Mouse (Mus musculus): ENCODE results near the gene Cisd1. TPM values are rescaled to one million over a fixed set of nuclear protein-coding genes. Genes with fewer than 3 reads are reported as not detected.

The Cisd1 gene
- polyA plus RNA-seq, 1 experiment from 2014 or later, result 279 TPM

- no peak overlapping the region for H3K4me3 ChIP-seq (ENCODE audit: low read depth, low read length)
- WGBS, result 95% methylated on average over 6 of the region's 6 CpGs
- H3K9ac ChIP-seq (ENCODE audit: low read length), result no peak overlapping the region
- H3K9me3 ChIP-seq (replicated peaks; ENCODE audit: control insufficient read depth, low read length), result no peaks in the 10 kb centered on the region
- ATAC-seq (no peak), DNase-seq (ENCODE audit: low spot score) (no peak)
- peaks cover 33% of the 10 kb centered on the region for H3K36me3 ChIP-seq (ENCODE audit: control insufficient read depth, insufficient read depth, low read length)
- H3K4me2 ChIP-seq (ENCODE audit: low read length), result no peak overlapping the region
- H3K27me3 ChIP-seq (replicated peaks; ENCODE audit: control insufficient read depth, insufficient read depth, low read length), result no peaks in the 10 kb centered on the region
- no peaks in the 10 kb centered on the region for H3K4me1 ChIP-seq (ENCODE audit: control insufficient read depth, insufficient read depth, low read length)
- H3K27ac ChIP-seq (ENCODE audit: low read depth, low read length), result no peak overlapping the region
Measured at GRCm38 (mm10) chr10:71376014-71376413, 31.3 kb upstream of the Cisd1 start.

GRCm38 (mm10) chr10:71373706-71374105, 29.0 kb upstream of the Cisd1 start:
- H3K36me3 ChIP-seq (ENCODE audit: control insufficient read depth, insufficient read depth, low read length), result peaks cover 31% of the 10 kb centered on the region
- no peaks in the 10 kb centered on the region for H3K27me3 ChIP-seq (replicated peaks; ENCODE audit: control insufficient read depth, insufficient read depth, low read length)
- H3K4me3 ChIP-seq (ENCODE audit: low read depth, low read length), result no peak overlapping the region
- H3K27ac ChIP-seq (ENCODE audit: low read depth, low read length), result no peak overlapping the region
- 94% methylated on average over 11 of the region's 11 CpGs for WGBS
- ATAC-seq (no peak), DNase-seq (ENCODE audit: low spot score) (no peak)
- H3K9me3 ChIP-seq (replicated peaks; ENCODE audit: control insufficient read depth, low read length), result no peaks in the 10 kb centered on the region
- H3K4me2 ChIP-seq (ENCODE audit: low read length), result no peak overlapping the region
- no peaks in the 10 kb centered on the region for H3K4me1 ChIP-seq (ENCODE audit: control insufficient read depth, insufficient read depth, low read length)
- no peak overlapping the region for H3K9ac ChIP-seq (ENCODE audit: low read length)

- H3K4me2 ChIP-seq (ENCODE audit: low read length), result no peak overlapping the region
- H3K4me3 ChIP-seq (ENCODE audit: low read depth, low read length), result no peak overlapping the region
- H3K27ac ChIP-seq (ENCODE audit: low read depth, low read length), result no peak overlapping the region
- H3K27me3 ChIP-seq (replicated peaks; ENCODE audit: control insufficient read depth, insufficient read depth, low read length), result no peaks in the 10 kb centered on the region
- H3K4me1 ChIP-seq (ENCODE audit: control insufficient read depth, insufficient read depth, low read length), result no peaks in the 10 kb centered on the region
- H3K9me3 ChIP-seq (replicated peaks; ENCODE audit: control insufficient read depth, low read length), result no peaks in the 10 kb centered on the region
- H3K36me3 ChIP-seq (ENCODE audit: control insufficient read depth, insufficient read depth, low read length), result peaks cover 27% of the 10 kb centered on the region
- no peak overlapping the region for H3K9ac ChIP-seq (ENCODE audit: low read length)
- WGBS, result 91% methylated on average over 6 of the region's 6 CpGs
- DNase-seq (ENCODE audit: low spot score) (no peak), ATAC-seq (no peak)
Measured at GRCm38 (mm10) chr10:71371881-71372280, 27.1 kb upstream of the Cisd1 start.

- DNase-seq (ENCODE audit: low spot score) (no peak), ATAC-seq (no peak)
- no peaks in the 10 kb centered on the region for H3K9me3 ChIP-seq (replicated peaks; ENCODE audit: control insufficient read depth, low read length)
- no peak overlapping the region for H3K27ac ChIP-seq (ENCODE audit: low read depth, low read length)
- WGBS, result 95% methylated on average over 3 of the region's 3 CpGs
- H3K36me3 ChIP-seq (ENCODE audit: control insufficient read depth, insufficient read depth, low read length), result peaks cover 29% of the 10 kb centered on the region
- H3K4me3 ChIP-seq (ENCODE audit: low read depth, low read length), result no peak overlapping the region
- no peak overlapping the region for H3K4me2 ChIP-seq (ENCODE audit: low read length)
- no peaks in the 10 kb centered on the region for H3K27me3 ChIP-seq (replicated peaks; ENCODE audit: control insufficient read depth, insufficient read depth, low read length)
- H3K9ac ChIP-seq (ENCODE audit: low read length), result no peak overlapping the region
- H3K4me1 ChIP-seq (ENCODE audit: control insufficient read depth, insufficient read depth, low read length), result no peaks in the 10 kb centered on the region
Measured at GRCm38 (mm10) chr10:71369466-71369865, 24.7 kb upstream of the Cisd1 start.

- no peak for ATAC-seq
Measured at GRCm38 (mm10) chr10:71368128-71368940, 23.6 kb upstream of the Cisd1 start.

GRCm38 (mm10) chr10:71363858-71364257, 19.1 kb upstream of the Cisd1 start:
- Histone ChIP-seq H3K4me1 (ENCODE audit: control insufficient read depth, insufficient read depth, low read length) (no peaks in the 10 kb centered on the region; the same call in 1 of the 2 replicates), H3K9me3 (replicated peaks; ENCODE audit: control insufficient read depth, low read length) (no peaks in the 10 kb centered on the region), H3K36me3 (ENCODE audit: control insufficient read depth, insufficient read depth, low read length) (peaks cover 20% of the 10 kb centered on the region), H3K27ac (ENCODE audit: low read depth, low read length) (no peak overlapping the region), H3K4me2 (ENCODE audit: low read length) (no peak overlapping the region), H3K27me3 (replicated peaks; ENCODE audit: control insufficient read depth, insufficient read depth, low read length) (no peaks in the 10 kb centered on the region), H3K9ac (ENCODE audit: low read length) (no peak overlapping the region), H3K4me3 (ENCODE audit: low read depth, low read length) (no peak overlapping the region)
- no peak for ATAC-seq
- 84% methylated on average over 10 of the region's 10 CpGs for WGBS
- DNase-seq (ENCODE audit: low spot score), result no peak

More at GRCm38 (mm10) chr10:71368128-71368940, 23.6 kb upstream of the Cisd1 start:
- WGBS, result 92% methylated on average over 16 of the region's 16 CpGs
- Histone ChIP-seq H3K27me3 (replicated peaks; ENCODE audit: control insufficient read depth, insufficient read depth, low read length) (no peaks in the 10 kb centered on the region), H3K4me3 (ENCODE audit: low read depth, low read length) (no peak overlapping the region), H3K36me3 (ENCODE audit: control insufficient read depth, insufficient read depth, low read length) (peaks cover 27% of the 10 kb centered on the region), H3K27ac (ENCODE audit: low read depth, low read length) (no peak overlapping the region), H3K4me1 (ENCODE audit: control insufficient read depth, insufficient read depth, low read length) (no peaks in the 10 kb centered on the region), H3K9ac (ENCODE audit: low read length) (no peak overlapping the region), H3K4me2 (ENCODE audit: low read length) (no peak overlapping the region), H3K9me3 (replicated peaks; ENCODE audit: control insufficient read depth, low read length) (no peaks in the 10 kb centered on the region)
- DNase-seq (ENCODE audit: low spot score), result no peak

GRCm38 (mm10) chr10:71363440-71363839, 18.7 kb upstream of the Cisd1 start:
- 83% methylated on average over 8 of the region's 8 CpGs for WGBS
- Histone ChIP-seq H3K4me3 (ENCODE audit: low read depth, low read length) (no peak overlapping the region), H3K9ac (ENCODE audit: low read length) (no peak overlapping the region), H3K4me2 (ENCODE audit: low read length) (no peak overlapping the region), H3K4me1 (ENCODE audit: control insufficient read depth, insufficient read depth, low read length) (no peaks in the 10 kb centered on the region; the same call in 1 of the 2 replicates), H3K27me3 (replicated peaks; ENCODE audit: control insufficient read depth, insufficient read depth, low read length) (no peaks in the 10 kb centered on the region), H3K36me3 (ENCODE audit: control insufficient read depth, insufficient read depth, low read length) (peaks cover 20% of the 10 kb centered on the region), H3K27ac (ENCODE audit: low read depth, low read length) (no peak overlapping the region), H3K9me3 (replicated peaks; ENCODE audit: control insufficient read depth, low read length) (no peaks in the 10 kb centered on the region)
- no peak for DNase-seq (ENCODE audit: low spot score)
- ATAC-seq, result no peak

- Histone ChIP-seq H3K27me3 (replicated peaks; ENCODE audit: control insufficient read depth, insufficient read depth, low read length) (no peaks in the 10 kb centered on the region), H3K9ac (ENCODE audit: low read length) (peak overlapping the region; percentile 4; the same call in 1 of the 2 replicates), H3K9me3 (replicated peaks; ENCODE audit: control insufficient read depth, low read length) (no peaks in the 10 kb centered on the region), H3K4me2 (ENCODE audit: low read length) (peak overlapping the region; percentile 34), H3K4me1 (ENCODE audit: control insufficient read depth, insufficient read depth, low read length) (no peaks in the 10 kb centered on the region; the same call in 1 of the 2 replicates), H3K36me3 (ENCODE audit: control insufficient read depth, insufficient read depth, low read length) (peaks cover 16% of the 10 kb centered on the region), H3K27ac (ENCODE audit: low read depth, low read length) (no peak overlapping the region), H3K4me3 (ENCODE audit: low read depth, low read length) (no peak overlapping the region)
- ATAC-seq (no peak; the same call in 1 of the 2 replicates), DNase-seq (ENCODE audit: low spot score) (peak; percentile 5)
- WGBS, result 19% methylated on average over 18 of the region's 18 CpGs
Measured at GRCm38 (mm10) chr10:71361836-71362562, 17.2 kb upstream of the Cisd1 start.

GRCm38 (mm10) chr10:71361044-71361443, 16.3 kb upstream of the Cisd1 start:
- Histone ChIP-seq H3K9ac (ENCODE audit: low read length) (no peak overlapping the region), H3K9me3 (replicated peaks; ENCODE audit: control insufficient read depth, low read length) (no peaks in the 10 kb centered on the region), H3K4me2 (ENCODE audit: low read length) (no peak overlapping the region), H3K36me3 (ENCODE audit: control insufficient read depth, insufficient read depth, low read length) (peaks cover 9% of the 10 kb centered on the region; the same call in 1 of the 2 replicates), H3K27ac (ENCODE audit: low read depth, low read length) (no peak overlapping the region), H3K4me1 (ENCODE audit: control insufficient read depth, insufficient read depth, low read length) (no peaks in the 10 kb centered on the region; the same call in 1 of the 2 replicates), H3K27me3 (replicated peaks; ENCODE audit: control insufficient read depth, insufficient read depth, low read length) (no peaks in the 10 kb centered on the region), H3K4me3 (ENCODE audit: low read depth, low read length) (no peak overlapping the region)
- DNase-seq (ENCODE audit: low spot score), result no peak
- ATAC-seq, result no peak
- WGBS, result 77% methylated on average over 7 of the region's 7 CpGs

Data from forebrain, embryonic 14.5 days (tissue).